Mouse (Mus musculus) heart, embryonic 16.5 days (tissue): ENCODE results near the gene Armh2. TPM values are rescaled to one million over a fixed set of nuclear protein-coding genes. Genes with fewer than 3 reads are reported as not detected.

Experiments
- ATAC-seq: fragments of 200-750 bp; cut with Nextera tagmentation; replicated peaks from 2 replicates; pipeline ENCODE4 v1.8.0; 2017; ENCODE audit warnings: moderate number of reproducible peaks; ENCODE audit not compliant: insufficient read depth, low FRiP score; ENCODE audit errors: extremely low read depth
- H3K27ac ChIP-seq: fragments of 300-500 bp; sonication (generic); 2 replicates; pipeline ENCODE4 v1.5.1; 2014; ENCODE audit warnings: mild to moderate bottlenecking, low read length, control low read depth, moderate library complexity
- H3K27me3 ChIP-seq: fragments of 300-500 bp; sonication (generic); 2 replicates; pipeline ENCODE4 v1.6.1; 2014; ENCODE audit warnings: low read length, mixed read lengths; ENCODE audit not compliant: control insufficient read depth, insufficient read depth
- H3K36me3 ChIP-seq: fragments of 300-500 bp; sonication (generic); 2 replicates; pipeline ENCODE4 v1.6.1; 2014; ENCODE audit not compliant: control insufficient read depth, insufficient read depth
- H3K4me1 ChIP-seq: fragments of 300-500 bp; sonication (generic); 2 replicates; pipeline ENCODE4 v1.6.1; 2014; ENCODE audit warnings: low read length, mixed read lengths; ENCODE audit not compliant: control insufficient read depth, insufficient read depth
- H3K4me2 ChIP-seq: fragments of 300-500 bp; sonication (generic); 2 replicates; pipeline ENCODE4 v1.6.1; 2014; ENCODE audit warnings: low read depth, mild to moderate bottlenecking, control low read depth, low read length
- H3K4me3 ChIP-seq: fragments of 300-500 bp; sonication (generic); 2 replicates; pipeline ENCODE4 v1.5.1; 2014; ENCODE audit warnings: mild to moderate bottlenecking, control low read depth, low read length
- H3K9ac ChIP-seq: fragments of 300-500 bp; sonication (generic); 2 replicates; pipeline ENCODE4 v1.6.1; 2014; ENCODE audit warnings: low read length, control low read depth
- H3K9me3 ChIP-seq: fragments of 300-500 bp; sonication (generic); replicated peaks from 2 replicates; pipeline ENCODE4 v1.6.1; 2016; ENCODE audit warnings: low read length; ENCODE audit not compliant: control insufficient read depth
- WGBS: fragments of 180-500 bp; shearing (Covaris S2); extraction: QIAGEN DNeasy Blood & Tissue Kit; methylation state at CpG from one replicate; pipeline ENCODE4 v1.1.7; 2014; 5-methylcytosine and 5-hydroxymethylcytosine counted together
- polyA plus RNA-seq: library from polyadenylated mRNA; unstranded; fragments of >200 nt; fragmentation: Nextera tagmentation; extraction: Ambion mirVana; gene quantifications from 2 replicates; pipeline ENCODE4 v1.2.1, GENCODE M21; 2015

Gene Armh2
- not detected in 2 replicates for polyA plus RNA-seq

- no peak for ATAC-seq
- 85% methylated on average over 10 of the region's 10 CpGs for WGBS
- no peaks in the 10 kb centered on the region for H3K27me3 ChIP-seq
- H3K36me3 ChIP-seq, result no peaks in the 10 kb centered on the region
- no peaks in the 10 kb centered on the region for H3K9me3 ChIP-seq
- H3K4me2 ChIP-seq, result no peak within 1 kb of the TSS
- H3K4me1 ChIP-seq, result peaks cover 3% of the 10 kb centered on the region; the same call in 1 of the 2 replicates
- no peak within 1 kb of the TSS for H3K4me3 ChIP-seq
- no peak within 1 kb of the TSS for H3K9ac ChIP-seq
- H3K27ac ChIP-seq, result no peak within 1 kb of the TSS
Observed at GRCm38 (mm10) chr13:24741028-24741427, at the start of gene Armh2. Gene Armh2 (plus strand): TSS chr13:24741232.

GRCm38 (mm10) chr13:24693312-24693711 lies 47.7 kb upstream of the Armh2 start:
- 85% methylated on average over 7 of the region's 7 CpGs for WGBS
- Histone ChIP-seq H3K4me2 (no peak overlapping the region), H3K9ac (no peak overlapping the region), H3K27ac (no peak overlapping the region), H3K4me1 (no peaks in the 10 kb centered on the region), H3K36me3 (peaks cover 23% of the 10 kb centered on the region), H3K9me3 (no peaks in the 10 kb centered on the region), H3K27me3 (no peaks in the 10 kb centered on the region), H3K4me3 (no peak overlapping the region)
- no peak for ATAC-seq

GRCm38 (mm10) chr13:24698746-24699145 lies 42.3 kb upstream of the Armh2 start:
- no peak overlapping the region for H3K4me3 ChIP-seq
- H3K36me3 ChIP-seq, result peaks cover 33% of the 10 kb centered on the region
- no peak for ATAC-seq
- H3K4me1 ChIP-seq, result no peaks in the 10 kb centered on the region
- H3K9me3 ChIP-seq, result no peaks in the 10 kb centered on the region
- H3K27ac ChIP-seq, result no peak overlapping the region
- no peak overlapping the region for H3K4me2 ChIP-seq
- WGBS, result 92% methylated on average over 4 of the region's 4 CpGs
- H3K9ac ChIP-seq, result no peak overlapping the region
- H3K27me3 ChIP-seq, result no peaks in the 10 kb centered on the region

DNA sequence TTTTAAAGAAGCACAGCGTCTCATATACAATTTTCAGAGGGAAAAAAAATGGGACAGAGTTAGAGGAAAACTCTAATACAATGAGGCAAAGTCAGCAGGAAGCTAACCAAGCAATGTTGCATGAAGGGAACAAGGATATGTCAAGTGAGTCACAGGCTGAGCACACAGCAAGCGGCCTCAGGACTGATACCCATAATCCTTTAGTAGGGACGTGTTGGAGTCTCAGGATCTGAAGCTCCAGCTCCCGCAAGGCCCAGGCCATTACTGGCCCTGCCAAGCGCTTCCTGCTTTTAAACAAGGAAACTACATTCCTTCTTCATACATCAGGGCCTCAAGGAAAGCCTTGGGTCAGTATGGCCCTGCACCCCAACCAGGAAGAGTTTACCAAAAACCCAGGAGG lies 38.9 kb upstream of the Armh2 start:
- WGBS, result 73% methylated on average over 5 of the region's 5 CpGs
- no peaks in the 10 kb centered on the region for H3K9me3 ChIP-seq

DNA sequence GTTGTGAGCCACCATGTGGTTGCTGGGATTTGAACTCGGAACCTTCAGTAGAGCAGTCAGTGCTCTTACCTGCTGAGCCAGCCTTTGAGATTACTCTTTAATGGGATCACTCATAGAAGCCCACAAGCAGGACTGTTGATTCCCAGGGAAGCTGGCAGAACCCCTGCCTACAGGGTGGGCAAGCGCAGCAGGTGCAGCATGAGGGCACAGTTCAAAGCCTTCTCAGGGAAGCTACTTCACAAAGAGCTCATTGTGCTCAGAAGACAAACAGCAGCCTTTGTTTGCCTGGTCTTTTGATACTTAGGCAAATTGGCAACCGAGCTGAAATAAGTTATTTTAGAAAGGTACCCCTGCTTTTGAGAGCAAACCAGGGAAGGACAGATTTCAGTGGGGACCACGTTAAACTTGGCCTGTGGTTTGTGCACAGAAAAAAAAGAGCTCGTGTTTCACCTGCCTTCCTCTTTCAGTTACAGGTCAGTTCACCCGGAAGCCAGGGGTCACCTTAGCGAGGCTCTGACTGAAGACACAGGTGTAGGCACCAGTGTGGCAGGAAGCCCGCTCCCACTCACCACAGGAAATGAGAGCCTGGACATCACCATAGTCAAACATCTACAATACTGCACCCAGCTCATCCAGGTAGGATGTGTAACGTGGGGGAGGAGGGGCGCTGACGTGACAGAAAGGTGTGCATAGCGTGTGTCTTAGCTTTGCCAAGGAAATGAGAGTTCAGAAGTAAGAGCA lies 31.2 kb upstream of the Armh2 start:
- Histone ChIP-seq H3K27me3 (no peaks in the 10 kb centered on the region), H3K9me3 (no peaks in the 10 kb centered on the region), H3K4me2 (no peak overlapping the region), H3K9ac (no peak overlapping the region), H3K4me1 (peaks cover 12% of the 10 kb centered on the region), H3K36me3 (peaks cover 12% of the 10 kb centered on the region), H3K4me3 (no peak overlapping the region), H3K27ac (no peak overlapping the region)
- 81% methylated on average over 12 of the region's 12 CpGs for WGBS
- ATAC-seq, result no peak

More for the DNA sequence above, 38.9 kb upstream of the Armh2 start:
- no peak overlapping the region for H3K4me3 ChIP-seq
- no peak overlapping the region for H3K9ac ChIP-seq
- no peaks in the 10 kb centered on the region for H3K4me1 ChIP-seq
- no peak overlapping the region for H3K4me2 ChIP-seq
- no peak overlapping the region for H3K27ac ChIP-seq
- H3K27me3 ChIP-seq, result no peaks in the 10 kb centered on the region
- H3K36me3 ChIP-seq, result peaks cover 20% of the 10 kb centered on the region
- no peak for ATAC-seq

- Histone ChIP-seq H3K27ac (peak overlapping the region; percentile 43; the same call in 1 of the 2 replicates), H3K4me3 (no peak overlapping the region), H3K4me2 (no peak overlapping the region), H3K9ac (no peak overlapping the region), H3K4me1 (peaks cover 12% of the 10 kb centered on the region), H3K9me3 (no peaks in the 10 kb centered on the region), H3K36me3 (peaks cover 16% of the 10 kb centered on the region), H3K27me3 (no peaks in the 10 kb centered on the region)
- no peak for ATAC-seq
- WGBS, result 64% methylated on average over 7 of the region's 7 CpGs
Observed at GRCm38 (mm10) chr13:24710968-24711367, 30.1 kb upstream of the Armh2 start.

- peaks cover 12% of the 10 kb centered on the region for H3K4me1 ChIP-seq
- peaks cover 11% of the 10 kb centered on the region for H3K36me3 ChIP-seq
- peak; percentile 42 for ATAC-seq
- no peaks in the 10 kb centered on the region for H3K9me3 ChIP-seq
- no peak overlapping the region for H3K9ac ChIP-seq
- 31% methylated on average over 7 of the region's 7 CpGs for WGBS
- no peak overlapping the region for H3K4me3 ChIP-seq
- H3K27me3 ChIP-seq, result no peaks in the 10 kb centered on the region
- no peak overlapping the region for H3K4me2 ChIP-seq
- peak overlapping the region; percentile 67 for H3K27ac ChIP-seq
Observed at GRCm38 (mm10) chr13:24712581-24713130, 28.4 kb upstream of the Armh2 start.

GRCm38 (mm10) chr13:24713434-24714000 lies 27.5 kb upstream of the Armh2 start:
- Histone ChIP-seq H3K9ac (peak overlapping the region; percentile 3; the same call in 1 of the 2 replicates), H3K27ac (no peak overlapping the region), H3K4me2 (peak overlapping the region; percentile 39), H3K27me3 (no peaks in the 10 kb centered on the region), H3K9me3 (no peaks in the 10 kb centered on the region), H3K36me3 (peaks cover 17% of the 10 kb centered on the region), H3K4me1 (peaks cover 12% of the 10 kb centered on the region), H3K4me3 (0 out of 2 replicates have a peak overlapping the region, but pooled peaks have one; percentile 10)
- 14% methylated on average over 16 of the region's 16 CpGs for WGBS
- ATAC-seq, result peak; percentile 49; the same call in 1 of the 2 replicates

DNA sequence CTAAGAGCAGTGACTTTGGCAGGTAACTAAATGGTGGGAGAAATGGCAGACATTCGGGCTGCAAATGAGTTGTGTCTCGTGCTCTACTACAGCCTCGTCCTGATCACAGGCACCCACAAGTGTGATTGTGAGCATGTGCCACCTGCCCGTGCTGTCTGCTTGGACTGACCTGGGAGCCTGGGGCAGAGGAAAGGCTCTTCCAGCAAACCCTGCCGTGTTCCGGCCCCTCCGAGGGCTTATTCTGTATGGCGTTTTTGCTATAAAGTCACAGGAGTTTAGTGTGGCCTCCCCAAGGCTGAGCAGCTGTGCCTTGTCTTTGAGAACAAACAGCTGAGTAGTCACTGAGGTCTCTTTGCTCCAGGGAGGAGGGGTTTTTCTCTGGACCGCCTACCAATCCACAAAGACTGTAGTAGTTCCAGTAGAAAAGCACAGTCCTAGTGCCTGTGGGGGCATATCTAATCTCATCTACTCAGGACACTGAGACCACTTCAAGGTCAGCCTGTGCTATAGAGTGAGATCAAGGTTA lies 26.6 kb upstream of the Armh2 start:
- no peak overlapping the region for H3K4me2 ChIP-seq
- no peak overlapping the region for H3K27ac ChIP-seq
- peaks cover 22% of the 10 kb centered on the region for H3K36me3 ChIP-seq
- 82% methylated on average over 9 of the region's 9 CpGs for WGBS
- ATAC-seq, result no peak
- H3K4me1 ChIP-seq, result peaks cover 12% of the 10 kb centered on the region
- H3K4me3 ChIP-seq, result no peak overlapping the region
- no peak overlapping the region for H3K9ac ChIP-seq
- 0 out of 2 replicates have a peak, but pooled peaks cover 2% of the 10 kb centered on the region for H3K9me3 ChIP-seq
- no peaks in the 10 kb centered on the region for H3K27me3 ChIP-seq
